Mouse (Mus musculus) heart, embryonic 14.5 days (tissue): ENCODE results near the gene Cep350. TPM values are rescaled to one million over a fixed set of nuclear protein-coding genes. Genes with fewer than 3 reads are reported as not detected.
A peak's percentile ranks its signal among the peaks of the same experiment; 100 is the strongest.

Experiments
- ATAC-seq: fragments of 200-750 bp; cut with Nextera tagmentation; 2 replicates; pipeline ENCODE4 v1.8.0; 2017; ENCODE audit warnings: low read depth, moderate TSS enrichment; ENCODE audit not compliant: insufficient number of reproducible peaks, insufficient read depth, low FRiP score
- H3K27ac ChIP-seq, 2 experiments: fragments of 200-500 bp in 1 of 2; fragments of 300-500 bp in 1 of 2; sonication (generic) in 1 of 2; replicated peaks in 1 of 2; 2 replicates each; pipeline ENCODE4 v1.5.1; 2012 to 2014; ENCODE audit warnings: low read depth in 2 of 2, low read length in 2 of 2, control low read depth in 1 of 2, mild to moderate bottlenecking in 1 of 2, mixed read lengths in 1 of 2; ENCODE audit not compliant: control insufficient read depth in 1 of 2, insufficient read depth in 1 of 2
- H3K27me3 ChIP-seq: fragments of 300-500 bp; sonication (generic); 2 replicates; pipeline ENCODE4 v1.6.1; 2014; ENCODE audit warnings: mild to moderate bottlenecking, low read length, control low read depth; ENCODE audit not compliant: control insufficient read depth, insufficient read depth
- H3K36me3 ChIP-seq: fragments of 300-500 bp; sonication (generic); 2 replicates; pipeline ENCODE4 v1.6.1; 2014; ENCODE audit warnings: mild to moderate bottlenecking, control low read depth, low read length, mixed read lengths; ENCODE audit not compliant: control insufficient read depth, insufficient read depth
- H3K4me1 ChIP-seq, 2 experiments: fragments of 200-500 bp in 1 of 2; fragments of 300-500 bp in 1 of 2; sonication (generic) in 1 of 2; 2 replicates each; pipeline ENCODE4 v1.6.1; 2012 to 2014; ENCODE audit warnings: low read length in 2 of 2, control low read depth in 1 of 2, mixed read lengths in 1 of 2; ENCODE audit not compliant: control insufficient read depth in 2 of 2, insufficient read depth in 2 of 2
- H3K4me2 ChIP-seq: fragments of 300-500 bp; sonication (generic); 2 replicates; pipeline ENCODE4 v1.6.1; 2014; ENCODE audit warnings: mild to moderate bottlenecking, low read length
- H3K4me3 ChIP-seq, 2 experiments: fragments of 200-500 bp in 1 of 2; fragments of 300-500 bp in 1 of 2; sonication (generic) in 1 of 2; 2 replicates each; pipeline ENCODE4 v1.5.1; 2012 to 2014; ENCODE audit warnings: low read length in 2 of 2, mild to moderate bottlenecking in 2 of 2, control low read depth in 1 of 2, low read depth in 1 of 2, moderate library complexity in 1 of 2; ENCODE audit not compliant: control insufficient read depth in 1 of 2, insufficient read depth in 1 of 2
- H3K9ac ChIP-seq: fragments of 300-500 bp; sonication (generic); 2 replicates; pipeline ENCODE4 v1.6.1; 2014; ENCODE audit warnings: mild to moderate bottlenecking, low read length
- H3K9me3 ChIP-seq: fragments of 300-500 bp; sonication (generic); 2 replicates; pipeline ENCODE4 v1.6.1; 2016; ENCODE audit warnings: low read length, control low read depth; ENCODE audit not compliant: control insufficient read depth
- WGBS: fragments of 180-500 bp; shearing (Covaris S2); extraction: QIAGEN DNeasy Blood & Tissue Kit; methylation state at CpG from one replicate; pipeline ENCODE4 v1.1.7; 2014; 5-methylcytosine and 5-hydroxymethylcytosine counted together
- polyA plus RNA-seq: library from polyadenylated mRNA; unstranded; fragments of >200 nt; fragmentation: Nextera tagmentation; extraction: Ambion mirVana; gene quantifications from 2 replicates; pipeline ENCODE4 v1.2.1, GENCODE M21; 2014

The Cep350 gene
- polyA plus RNA-seq, 1 experiment from 2014 or later = 11.3 TPM

- Histone ChIP-seq H3K4me2 (peak overlapping the region; percentile 78), H3K4me1 (peaks cover 2 to 10% of the 10 kb centered on the region in 2 experiments; a peak in 3 of 4 replicates), H3K9me3 (no peaks in the 10 kb centered on the region), H3K27ac (peak overlapping the region; percentile 73 to 94), H3K27me3 (no peaks in the 10 kb centered on the region), H3K36me3 (no peaks in the 10 kb centered on the region), H3K9ac (peak overlapping the region; percentile 99), H3K4me3 (peak overlapping the region; percentile 98 to 100)
- peak; percentile 52 for ATAC-seq
- 2% methylated on average over 51 of the region's 51 CpGs for WGBS
Observed at GRCm38 (mm10) chr1:155972146-155973067, 648 bp downstream of the Cep350 start.

DNA sequence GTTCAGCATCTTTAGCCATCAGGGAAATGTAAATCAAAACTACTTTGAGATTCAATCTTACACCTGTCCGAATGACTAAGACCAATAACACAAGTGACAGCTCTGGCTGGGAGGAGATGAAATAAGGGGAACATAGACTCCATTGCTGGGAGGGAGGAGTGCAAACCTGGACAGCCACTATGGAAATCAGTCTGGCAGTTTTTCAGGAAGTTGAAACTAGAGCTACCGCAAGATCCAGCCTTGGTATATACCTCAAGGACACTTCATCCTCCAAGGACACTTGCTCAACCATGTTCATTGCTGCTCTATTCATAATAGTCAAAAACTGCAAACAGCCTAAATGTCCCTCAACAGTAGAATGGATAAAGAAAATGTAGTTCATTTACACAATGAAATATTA lies 23.9 kb downstream of the Cep350 start:
- Histone ChIP-seq H3K4me2 (no peak overlapping the region), H3K27ac (no peak overlapping the region), H3K36me3 (peaks cover 59% of the 10 kb centered on the region), H3K27me3 (no peaks in the 10 kb centered on the region), H3K9ac (no peak overlapping the region), H3K9me3 (no peaks in the 10 kb centered on the region), H3K4me3 (no peak overlapping the region), H3K4me1 (no peaks in the 10 kb centered on the region)
- ATAC-seq = no peak
- WGBS = 95% methylated on average over 2 of the region's 2 CpGs

- no peak for ATAC-seq
- no peak overlapping the region for H3K4me2 ChIP-seq
- H3K9me3 ChIP-seq = no peaks in the 10 kb centered on the region
- no peak overlapping the region for H3K9ac ChIP-seq
- no peak overlapping the region for H3K4me3 ChIP-seq
- peaks cover 55% of the 10 kb centered on the region for H3K36me3 ChIP-seq
- H3K4me1 ChIP-seq = no peaks in the 10 kb centered on the region
- no peak overlapping the region for H3K27ac ChIP-seq
- no peaks in the 10 kb centered on the region for H3K27me3 ChIP-seq
- WGBS = 81% methylated on average over 2 of the region's 2 CpGs
Observed at GRCm38 (mm10) chr1:155944361-155944760, 28.7 kb downstream of the Cep350 start.

- WGBS = 99% methylated on average over 2 of the region's 2 CpGs
- Histone ChIP-seq H3K4me2 (no peak overlapping the region), H3K27me3 (no peaks in the 10 kb centered on the region), H3K9me3 (no peaks in the 10 kb centered on the region), H3K4me3 (no peak overlapping the region), H3K27ac (no peak overlapping the region), H3K9ac (no peak overlapping the region), H3K4me1 (no peaks in the 10 kb centered on the region), H3K36me3 (peaks cover 80% of the 10 kb centered on the region)
- no peak for ATAC-seq
Observed at GRCm38 (mm10) chr1:155937416-155937815, 35.6 kb downstream of the Cep350 start.

GRCm38 (mm10) chr1:155934702-155935101 lies 38.4 kb downstream of the Cep350 start:
- Histone ChIP-seq H3K4me2 (no peak overlapping the region), H3K9me3 (no peaks in the 10 kb centered on the region), H3K27ac (no peak overlapping the region), H3K27me3 (no peaks in the 10 kb centered on the region), H3K4me3 (no peak overlapping the region), H3K4me1 (no peaks in the 10 kb centered on the region), H3K9ac (no peak overlapping the region), H3K36me3 (peaks cover 82% of the 10 kb centered on the region)
- ATAC-seq = no peak
- 89% methylated on average over 2 of the region's 2 CpGs for WGBS

DNA sequence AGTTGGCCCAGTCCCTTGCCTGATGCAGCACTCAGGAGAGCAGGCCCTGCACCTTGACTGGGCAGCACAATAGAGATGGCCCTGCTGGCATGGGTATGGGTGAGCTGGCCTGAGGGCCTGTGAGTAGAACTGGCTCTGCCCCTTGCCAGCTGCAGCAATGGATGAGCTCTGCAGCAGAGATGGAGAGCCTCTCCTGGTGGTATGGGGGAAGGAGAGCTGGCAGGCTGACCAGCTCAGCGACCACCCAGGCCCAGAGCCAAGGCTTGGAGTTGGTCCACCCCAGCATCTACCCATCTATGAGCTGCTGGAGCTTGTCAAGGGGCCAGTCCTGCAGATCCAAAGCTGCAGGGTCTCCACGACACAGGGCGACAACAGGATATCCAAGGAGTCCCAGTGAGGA lies 69.5 kb downstream of the Cep350 start:
- ATAC-seq = no peak

GRCm38 (mm10) chr1:155901348-155901747 lies 71.7 kb downstream of the Cep350 start:
- ATAC-seq = no peak
- Histone ChIP-seq H3K9ac (no peak overlapping the region), H3K27me3 (no peaks in the 10 kb centered on the region), H3K4me2 (no peak overlapping the region), H3K9me3 (no peaks in the 10 kb centered on the region), H3K27ac (no peak overlapping the region), H3K4me1 (no peaks in the 10 kb centered on the region), H3K36me3 (peaks cover 92% of the 10 kb centered on the region), H3K4me3 (no peak overlapping the region)
- 96% methylated on average over 8 of the region's 8 CpGs for WGBS

More for the DNA sequence above, 69.5 kb downstream of the Cep350 start:
- Histone ChIP-seq H3K9ac (no peak overlapping the region), H3K27me3 (no peaks in the 10 kb centered on the region), H3K4me2 (no peak overlapping the region), H3K36me3 (peaks cover 93% of the 10 kb centered on the region), H3K27ac (no peak overlapping the region), H3K4me3 (no peak overlapping the region), H3K9me3 (no peaks in the 10 kb centered on the region), H3K4me1 (no peaks in the 10 kb centered on the region)
- WGBS = 85% methylated on average over 3 of the region's 3 CpGs
